Mouse (Mus musculus) bone marrow, adult 2 months (tissue): ENCODE results near the gene Nrxn1.

ENCODE experiments used
- CTCF ChIP-seq: fragments of 200-500 bp; IDR thresholded peaks from 2 replicates; pipeline ENCODE4 v1.5.1; 2011; ENCODE audit warnings: low read length, control low read depth; ENCODE audit not compliant: control insufficient read depth, insufficient read depth
- POLR2A ChIP-seq: fragments of 200-500 bp; IDR thresholded peaks from 2 replicates; pipeline ENCODE4 v1.6.1; 2011; ENCODE audit warnings: low read depth, mild to moderate bottlenecking, control low read depth, low read length, borderline replicate concordance; ENCODE audit not compliant: control insufficient read depth

- TF ChIP-seq POLR2A, result no peak
- no peak for TF ChIP-seq CTCF
These were observed 180.1 kb downstream of the Nrxn1 start for GRCm38 (mm10) chr17:90912746-90913145.
